Mouse (Mus musculus) neural tube, embryonic 10.5 days (tissue): ENCODE results near the gene Bloc1s2.

ENCODE experiments used
- DNase-seq: peaks from one replicate; pipeline ENCODE4 v3.0.0-alpha.2; 2017; ENCODE audit warnings: low spot score; ENCODE audit errors: extremely low spot score

Bloc1s2 gene

DNA sequence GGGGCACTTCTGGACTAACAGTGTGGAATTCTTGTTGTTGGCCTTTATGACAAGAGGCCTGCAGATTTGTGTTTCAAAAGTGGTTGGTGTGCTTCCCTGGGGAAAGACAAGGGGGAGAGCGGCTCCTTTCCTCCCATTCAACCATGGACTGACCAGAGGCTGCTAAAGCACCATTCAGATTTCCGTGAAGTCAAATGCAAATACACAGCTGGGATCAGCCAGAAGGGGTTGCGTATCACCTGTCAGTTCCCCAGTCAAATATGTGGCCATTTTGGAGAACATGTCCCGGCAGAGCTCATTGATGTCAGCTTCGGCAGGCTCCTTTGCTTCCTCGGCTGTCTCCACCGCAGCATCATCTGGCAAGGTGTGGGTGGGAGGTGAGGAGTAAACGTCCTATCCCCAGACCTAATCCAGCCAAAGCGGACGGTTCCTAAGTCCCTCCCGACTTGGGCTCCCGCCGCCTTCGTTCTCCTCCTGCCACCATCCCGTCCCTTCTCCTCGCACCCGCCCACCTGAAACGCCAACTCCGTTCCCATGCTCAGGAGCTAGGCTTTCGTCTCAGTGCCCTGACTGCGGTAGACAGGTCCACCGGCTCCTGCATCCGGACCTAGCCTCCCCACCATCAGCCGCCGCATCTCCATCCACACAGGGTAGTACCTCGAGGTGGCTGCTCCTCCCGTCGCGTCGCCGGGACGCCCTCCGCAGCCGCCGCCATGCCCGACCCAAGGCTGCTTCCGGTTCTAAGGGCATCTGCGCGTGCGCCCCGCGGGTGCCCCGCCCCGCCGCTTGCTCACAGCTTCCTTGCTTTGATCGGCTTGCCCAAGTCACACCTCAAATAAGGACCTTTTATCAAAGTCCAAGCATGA lies at the start of gene Bloc1s2:
Gene Bloc1s2, minus strand, starts transcription at position 745 of the 866 bp plus-strand sequence.
- DNase-seq = peak; percentile 84

- DNase-seq = peak; percentile 65
Observed at GRCm38 (mm10) chr19:44195138-44195537, 48.9 kb upstream of the Bloc1s2 start.

GRCm38 (mm10) chr19:44193906-44194305 lies 47.7 kb upstream of the Bloc1s2 start:
- no peak for DNase-seq

GRCm38 (mm10) chr19:44192342-44192741 lies 46.1 kb upstream of the Bloc1s2 start, which contains the start of gene Pkd2l1:
Pkd2l1 (minus strand) TSS chr19:44192442.
- no peak for DNase-seq

- DNase-seq = no peak
Observed at GRCm38 (mm10) chr19:44189056-44189455, 42.8 kb upstream of the Bloc1s2 start.

- no peak for DNase-seq
Observed at GRCm38 (mm10) chr19:44183968-44184367, 37.7 kb upstream of the Bloc1s2 start.

GRCm38 (mm10) chr19:44180502-44180901 lies 34.3 kb upstream of the Bloc1s2 start:
- DNase-seq = no peak

DNA sequence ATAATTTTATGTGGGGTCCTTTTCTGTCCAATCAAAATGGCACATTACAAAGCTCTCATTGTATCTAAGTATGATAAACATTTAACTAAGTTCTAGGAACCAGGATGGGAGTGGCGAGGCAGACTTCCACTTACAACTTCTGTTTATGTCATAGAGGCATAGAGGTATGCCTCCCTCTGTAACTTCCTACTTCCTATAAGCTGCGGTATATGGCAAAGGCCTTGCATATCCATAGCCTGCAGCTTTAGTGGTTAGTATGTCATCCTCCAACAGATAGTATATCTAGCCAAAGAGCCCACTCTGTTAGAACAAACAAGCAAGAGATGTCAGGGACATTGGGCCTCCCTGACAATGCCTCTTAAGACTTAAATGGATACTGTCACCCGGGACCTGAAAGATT lies 30.5 kb upstream of the Bloc1s2 start:
- no peak for DNase-seq

DNA sequence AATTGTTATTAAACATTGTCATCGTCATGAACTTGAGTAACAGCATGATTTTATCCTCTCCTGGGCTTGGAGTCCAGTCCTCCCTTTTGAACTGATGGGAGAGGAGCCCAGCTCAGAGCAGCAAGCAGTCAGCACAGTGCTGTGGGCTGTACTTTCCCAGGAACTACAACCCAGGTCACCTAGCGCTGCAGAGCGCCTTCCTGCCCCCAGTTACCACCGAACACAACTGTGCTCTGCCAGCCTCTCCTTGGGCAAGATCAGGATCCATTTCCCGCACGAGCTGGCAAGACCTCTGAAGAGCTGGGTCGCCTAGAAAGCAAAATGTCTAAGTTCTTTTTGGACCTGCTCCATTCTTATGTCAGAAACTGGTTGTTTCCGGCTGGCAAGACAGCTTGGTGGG lies 28.6 kb upstream of the Bloc1s2 start:
- DNase-seq = no peak

DNA sequence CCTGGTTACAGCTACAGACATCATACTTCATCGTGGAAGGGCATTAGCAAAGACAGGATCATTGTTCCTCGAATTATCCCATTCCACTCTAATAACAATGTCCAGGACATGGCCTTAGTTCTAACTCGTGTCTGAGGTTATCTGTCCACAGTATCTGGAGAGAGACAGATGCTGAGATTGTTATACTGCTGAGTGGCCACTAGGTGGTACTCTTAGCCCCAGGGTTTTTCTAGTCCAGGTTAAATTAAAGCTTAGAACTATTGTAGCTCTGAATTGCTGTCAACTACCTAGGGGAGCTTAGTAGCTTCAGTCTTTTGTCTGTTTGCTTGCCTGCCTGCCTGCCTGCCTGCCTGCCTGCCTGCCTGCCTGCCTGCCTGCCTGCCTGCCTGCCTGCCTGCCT lies 15.3 kb upstream of the Bloc1s2 start:
- no peak for DNase-seq

GRCm38 (mm10) chr19:44159386-44159785 lies 13.1 kb upstream of the Bloc1s2 start:
- DNase-seq = no peak

DNA sequence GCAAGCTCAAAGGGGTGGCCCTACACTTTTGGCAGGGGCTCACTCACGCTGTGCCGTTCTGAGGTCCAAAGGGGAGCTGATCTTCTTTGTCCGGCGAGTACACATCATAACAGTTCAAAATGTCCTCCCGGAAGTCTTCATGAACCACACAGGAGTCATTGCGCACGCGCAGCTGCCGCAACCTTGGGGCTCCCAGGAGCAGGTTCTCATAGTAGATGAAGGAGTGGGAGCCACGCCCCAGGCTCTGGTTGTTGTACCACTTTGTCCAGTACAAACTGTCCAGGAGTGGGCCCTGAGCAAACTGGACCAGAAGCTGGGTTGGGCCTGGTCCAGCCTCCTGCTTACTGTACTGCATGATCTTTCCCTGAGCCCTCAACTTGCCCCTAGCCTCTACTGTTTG lies 10.8 kb upstream of the Bloc1s2 start:
- no peak for DNase-seq

- DNase-seq = no peak
Observed at GRCm38 (mm10) chr19:44153781-44154180, 7.5 kb upstream of the Bloc1s2 start.

- DNase-seq = no peak
Observed at GRCm38 (mm10) chr19:44148991-44149390, 2.7 kb upstream of the Bloc1s2 start.

DNA sequence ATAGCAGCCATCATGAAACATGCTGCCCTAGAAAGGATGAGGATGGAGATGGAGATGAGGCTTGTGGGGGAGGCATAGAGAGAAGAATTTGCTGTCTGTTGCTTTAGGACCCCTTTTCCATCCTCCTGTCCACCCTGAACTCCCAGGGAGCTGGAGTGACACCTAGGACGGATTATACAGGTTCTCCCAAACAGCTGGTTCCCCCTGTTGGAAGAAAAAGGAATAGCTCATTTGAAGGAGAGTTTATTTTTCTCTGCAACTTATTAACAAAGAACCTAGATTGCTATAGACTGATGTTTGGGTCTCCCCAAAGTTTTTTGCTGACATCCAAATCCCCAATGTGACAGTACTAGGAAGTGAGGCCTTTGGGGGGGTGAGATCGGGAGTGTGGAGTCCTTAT lies 2.1 kb upstream of the Bloc1s2 start:
- DNase-seq = no peak

DNA sequence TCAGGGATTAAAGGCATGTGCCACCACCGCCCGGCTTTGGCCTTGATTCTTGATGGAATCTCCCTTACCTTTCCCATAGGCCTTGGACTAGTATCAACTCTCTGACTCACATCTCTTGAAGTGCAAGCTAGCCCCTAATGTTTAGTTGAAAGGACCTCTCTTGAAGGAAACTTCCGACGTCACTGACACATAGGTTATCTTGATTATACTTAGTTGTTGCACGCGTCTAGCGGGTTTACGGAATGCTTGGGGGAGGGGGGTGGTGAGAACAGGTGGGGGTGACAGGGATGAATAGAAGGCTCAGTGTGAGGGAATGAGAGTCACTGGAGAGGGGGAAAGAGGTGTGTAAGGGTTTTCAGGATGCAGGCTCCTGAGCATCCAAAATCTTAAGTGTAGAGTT lies 705 bp upstream of the Bloc1s2 start:
- DNase-seq = no peak

GRCm38 (mm10) chr19:44146568-44146879 lies 278 bp upstream of the Bloc1s2 start:
- no peak for DNase-seq

DNA sequence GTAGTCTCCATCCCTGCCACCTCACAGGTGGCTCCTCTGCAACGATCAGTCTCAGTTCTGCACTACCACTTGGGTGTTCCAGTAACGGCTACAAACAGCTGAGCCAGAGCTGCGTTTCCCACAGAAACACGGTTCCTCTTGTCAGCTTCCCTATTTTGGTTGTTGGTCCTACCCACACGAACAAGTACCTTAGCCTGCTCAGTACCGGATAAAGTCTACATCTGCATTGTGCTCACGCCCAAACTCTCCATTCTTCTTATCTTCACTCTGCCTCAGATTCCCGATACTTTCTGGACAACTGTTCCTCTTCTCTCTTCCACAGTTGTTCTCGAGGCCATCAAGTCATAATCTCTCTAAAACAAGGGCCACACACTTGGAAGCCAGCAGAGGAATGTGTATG lies 1.9 kb downstream of the Bloc1s2 start:
- no peak for DNase-seq

DNA sequence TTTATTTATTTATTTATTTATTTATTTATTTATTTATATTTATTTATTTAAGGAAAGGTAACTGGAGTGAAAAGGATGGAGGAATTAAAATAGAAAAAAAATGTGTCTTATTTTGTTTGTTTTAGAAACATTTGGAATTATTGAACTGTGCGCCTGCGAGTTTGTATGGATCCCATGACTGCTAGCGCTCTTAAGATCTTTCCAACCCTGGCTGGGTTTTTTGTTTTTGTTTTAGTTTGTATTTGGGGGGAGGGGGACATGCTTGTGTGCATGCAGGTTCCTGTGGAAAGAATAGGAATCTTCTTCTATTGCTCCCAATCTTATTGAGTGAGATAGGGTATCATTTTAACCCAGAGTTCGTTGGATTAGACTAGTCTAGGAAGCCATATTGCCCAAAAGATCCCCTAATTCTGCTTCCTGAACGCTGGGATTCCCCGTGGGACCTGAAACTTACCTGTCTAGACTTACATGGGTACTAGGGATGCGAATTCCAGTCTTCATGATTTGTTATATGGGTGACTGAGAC lies 10.2 kb downstream of the Bloc1s2 start:
- no peak for DNase-seq

DNA sequence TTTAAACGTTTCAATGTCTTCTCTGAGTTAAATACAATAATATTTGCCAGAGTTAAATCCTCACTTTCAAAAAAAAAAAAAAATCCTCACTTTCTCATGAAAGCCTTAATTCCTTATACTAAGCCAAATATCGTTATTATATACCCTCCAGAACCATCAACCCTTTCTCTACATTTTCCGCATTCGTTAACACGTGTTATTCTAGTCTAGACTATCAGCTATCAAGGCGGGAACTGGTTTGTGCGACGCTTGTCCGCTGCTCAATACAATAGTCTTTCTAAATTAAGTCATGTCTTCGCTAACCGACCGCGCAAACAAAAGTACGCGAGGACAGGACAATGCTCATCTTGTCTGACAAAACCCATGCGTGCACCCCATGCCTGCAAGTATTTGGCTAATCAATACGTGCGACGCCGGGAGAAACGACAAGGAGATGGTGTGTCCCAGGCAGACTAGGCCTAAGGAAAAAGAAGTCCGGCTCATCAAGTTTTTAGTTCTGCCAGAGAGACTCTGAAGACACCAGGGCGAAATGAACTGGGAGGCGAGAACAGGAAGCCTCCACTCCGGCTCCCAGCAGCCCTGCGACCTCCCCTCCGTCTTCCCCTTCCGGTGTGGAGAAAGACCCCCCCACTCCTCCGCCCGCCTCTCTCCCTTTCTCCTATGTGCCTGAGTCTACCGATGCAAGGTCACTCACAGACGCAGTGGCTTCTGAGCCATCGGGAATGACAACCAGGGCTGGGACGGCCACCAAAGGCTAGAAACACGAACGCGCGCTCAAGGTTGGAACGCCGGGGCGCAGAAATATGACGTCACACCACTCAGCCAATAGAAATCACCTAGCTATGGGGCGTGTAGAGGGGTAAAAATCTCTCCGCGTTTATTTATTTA lies 10.9 kb downstream of the Bloc1s2 start, which contains the start of gene Cwf19l1:
Gene Cwf19l1, minus strand, starts transcription at position 805 of the 888 bp plus-strand sequence.
- DNase-seq = peak; percentile 94

GRCm38 (mm10) chr19:44132917-44133316 lies 13.3 kb downstream of the Bloc1s2 start:
- DNase-seq = no peak

GRCm38 (mm10) chr19:44128560-44128959 lies 17.7 kb downstream of the Bloc1s2 start:
- no peak for DNase-seq
